ENCODE assay signal across 12 mouse cellular contexts in genomic region chr6:117130680-117131111, GRCm38 (mm10). TPM values are rescaled to one million over a fixed set of nuclear protein-coding genes. Genes with fewer than 3 reads are reported as not detected.
DNase-seq lines count a peak whose midpoint lies in the region; ATAC-seq lines count a peak whose summit lies in the region.
"Had no signal": no experiment of that assay in that cellular context is flagged by ENCODE, and none has a peak within 500 bp of the region (broad histone marks: within the 10 kb centered on the region; RNA-seq: fewer than 3 reads in every experiment).

No protein-coding gene starts in this region.

- no peaks in the 10 kb centered on the region for H3K9me3 ChIP-seq in hindbrain, embryonic 12.5 days (replicated peaks)
- H3K9me3 ChIP-seq: heart, embryonic 13.5 days had no signal

- H3K36me3 ChIP-seq in hindbrain, embryonic 12.5 days: no peaks in the 10 kb centered on the region
- H3K36me3 ChIP-seq: heart, embryonic 13.5 days had no signal

- peak overlapping the region; percentile 34 for H3K4me2 ChIP-seq in hindbrain, embryonic 12.5 days (replicated peaks)
- H3K4me2 ChIP-seq: heart, embryonic 13.5 days had no signal

- intact Hi-C loops in left cerebral cortex, postnatal 14 days (cut with DNase I): no loop called here

- DNase-seq in MN1 (ENCODE audit: low spot score): peak; percentile 7
- DNase-seq in adrenal gland, adult 2 months: peak; percentile 18
- DNase-seq in mesoderm, embryonic 11.5 days (ENCODE audit: low read depth, low spot score): peak; percentile 66
- DNase-seq in spleen, postnatal 36 days (ENCODE audit: low spot score in 2 of 2): no peak
- no peak for DNase-seq in left cerebral cortex, postnatal 14 days (ENCODE audit: low spot score in 2 of 2)
- DNase-seq in thymus, postnatal 10 days (ENCODE audit: low spot score in 2 of 2): no peak
- no peak for DNase-seq in layer of hippocampus, postnatal 36 days
- DNase-seq: right cerebral cortex, postnatal 25 days had no signal

- no peak for ATAC-seq in hindbrain, embryonic 12.5 days (ENCODE audit: low FRiP score)

- no peak overlapping the region for H3K4me3 ChIP-seq in hindbrain, embryonic 12.5 days
- H3K4me3 ChIP-seq: heart, embryonic 13.5 days had no signal

- H3K27me3 ChIP-seq in hindbrain, embryonic 12.5 days: peaks cover 4% of the 10 kb centered on the region; the same call in 1 of the 2 replicates

- 32% methylated on average over 15 of the region's 15 CpGs for WGBS in hindbrain, embryonic 12.5 days

- no peak overlapping the region for H3K27ac ChIP-seq in hindbrain, embryonic 12.5 days
- H3K27ac ChIP-seq: heart, embryonic 13.5 days; macrophage had no signal

- H3K9ac ChIP-seq in hindbrain, embryonic 12.5 days: no peak overlapping the region
- H3K9ac ChIP-seq: heart, embryonic 13.5 days had no signal

- H3K4me1 ChIP-seq in hindbrain, embryonic 12.5 days: peaks cover 10% of the 10 kb centered on the region

RNA-seq across cellular contexts. Expression of gene Cxcl12, which starts 37.6 kb away (rescaled TPM):
- 10 to 100 TPM; 51.9 to 67.4 TPM for total RNA-seq in adrenal gland, adult 2 months (2021)
- polyA plus RNA-seq in adrenal gland, adult 2 months (2012; rRNA removed): 141 and 151 TPM in 2 replicates
- 79.3 and 91.9 TPM in 2 replicates for polyA plus RNA-seq in hindbrain, embryonic 12.5 days (2016; fragmentation: Nextera tagmentation; extraction: Ambion mirVana)
- total RNA-seq in left cerebral cortex, postnatal 14 days (2021): 10 to 100 TPM; 51.8 to 55.9 TPM
- 10 to 100 TPM; 38.0 to 47.7 TPM for total RNA-seq in layer of hippocampus, postnatal 36 days (2021)
- total RNA-seq: MEL had no signal

Comparison
In these comparisons a context has a peak if more than half of its experiments do, and no peak if none do; other contexts are left out.
1. DNase-seq: peak in MN1 (single experiment), adrenal gland, adult 2 months (single experiment) and mesoderm, embryonic 11.5 days (single experiment); none in spleen, postnatal 36 days (0 of 2), left cerebral cortex, postnatal 14 days (0 of 2), thymus, postnatal 10 days (0 of 2) and layer of hippocampus, postnatal 36 days (0 of 2).